Mouse (Mus musculus) heart, adult 2 months (tissue): ENCODE results near the gene Npnt. TPM values are rescaled to one million over a fixed set of nuclear protein-coding genes. Genes with fewer than 3 reads are reported as not detected.

Experiments used
- DNase-seq, 2 experiments: peaks; one replicate each; pipeline ENCODE4 v3.0.0; 2021
- H3K27ac ChIP-seq: fragments of 200-600 bp; 2 replicates; pipeline ENCODE4 v1.8.1; 2022
- H3K27me3 ChIP-seq: fragments of 200-500 bp; 2 replicates; pipeline ENCODE4 v1.6.1; 2012; ENCODE audit warnings: mild to moderate bottlenecking, low read length, inconsistent platforms, mixed read lengths; ENCODE audit not compliant: control insufficient read depth, insufficient read depth
- H3K36me3 ChIP-seq: fragments of 200-500 bp; 2 replicates; pipeline ENCODE4 v1.6.1; 2012; ENCODE audit warnings: low read length, inconsistent platforms; ENCODE audit not compliant: control insufficient read depth, insufficient read depth
- H3K4me1 ChIP-seq: fragments of 200-500 bp; 2 replicates; pipeline ENCODE4 v1.6.1; 2011; ENCODE audit warnings: low read length; ENCODE audit not compliant: control insufficient read depth, insufficient read depth
- H3K4me3 ChIP-seq: fragments of 200-600 bp; 2 replicates; pipeline ENCODE4 v1.8.1; 2022
- H3K79me2 ChIP-seq: fragments of 200-500 bp; replicated peaks from 2 replicates; pipeline ENCODE4 v1.6.1; 2012; ENCODE audit warnings: mild to moderate bottlenecking, inconsistent platforms, low read length, moderate library complexity, mixed read lengths; ENCODE audit not compliant: control insufficient read depth, insufficient read depth
- H3K9ac ChIP-seq: fragments of 200-500 bp; 2 replicates; pipeline ENCODE4 v1.6.1; 2012; ENCODE audit warnings: low read depth, mild to moderate bottlenecking, control low read depth, inconsistent platforms, low read length, mixed read lengths
- CTCF ChIP-seq: fragments of 200-600 bp; IDR thresholded peaks from 2 replicates; pipeline ENCODE4 v1.8.1; 2022; ENCODE audit warnings: antibody characterized with exemption, mild to moderate bottlenecking, moderate library complexity
- EP300 ChIP-seq: fragments of 200-500 bp; IDR thresholded peaks from 2 replicates; pipeline ENCODE4 v1.6.1; 2011; ENCODE audit warnings: low read depth, low read length, control low read depth; ENCODE audit not compliant: insufficient read depth
- POLR2A ChIP-seq: fragments of 200-500 bp; IDR thresholded peaks from 2 replicates; pipeline ENCODE4 v1.6.1; 2011; ENCODE audit warnings: mild to moderate bottlenecking, low read depth, low read length, control low read depth; ENCODE audit not compliant: insufficient read depth
- WGBS: fragments of 180-500 bp; shearing (Covaris S2); methylation state at CpG from one replicate; pipeline ENCODE4 v1.1.7; 2018; 5-methylcytosine and 5-hydroxymethylcytosine counted together
- intact Hi-C: fragments of 180-260 bp; cut with DNase I; formaldehyde crosslinking; loops from one replicate; pipeline ENCODE4 v1.15.1; 2025
- polyA plus RNA-seq: library from polyadenylated mRNA; depleted of rRNA; stranded (reverse); fragments of >200 nt; gene quantifications from 2 replicates; pipeline ENCODE4 v1.2.3, GENCODE M21; 2012
- total RNA-seq, 2 experiments: library from RNA; stranded (reverse); gene quantifications; 2 replicates each; pipeline ENCODE4 v1.2.3; 2021

Npnt gene
- total and polyA plus RNA-seq, 3 experiments: 3.1 to 6.7 (median 4.5) TPM

DNA sequence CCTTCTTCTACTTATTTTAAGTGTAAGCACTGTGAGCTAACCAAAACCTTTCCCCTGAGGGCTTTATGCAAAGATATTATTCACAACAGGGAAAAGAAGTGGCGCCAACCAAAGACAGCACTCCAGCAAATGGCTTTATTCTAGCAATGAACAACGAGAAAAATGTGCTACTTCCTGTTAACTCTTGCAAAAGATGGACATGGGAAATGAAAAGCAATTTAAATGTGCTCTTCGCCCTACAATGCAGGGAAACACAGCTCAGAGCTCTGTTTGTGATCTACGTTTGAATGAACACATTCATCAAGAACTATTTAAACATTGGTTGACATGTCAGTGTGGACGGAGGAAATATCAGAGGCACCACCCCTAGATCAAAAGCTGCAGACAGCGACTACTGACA lies 20.2 kb downstream of the Npnt start:
- Histone ChIP-seq H3K79me2 (no peaks in the 10 kb centered on the region), H3K27me3 (no peaks in the 10 kb centered on the region), H3K4me3 (no peak overlapping the region), H3K4me1 (no peaks in the 10 kb centered on the region), H3K9ac (no peak overlapping the region), H3K27ac (no peak overlapping the region), H3K36me3 (no peaks in the 10 kb centered on the region)
- DNase-seq: no peak
- TF ChIP-seq CTCF: no peak
- no peak for TF ChIP-seq POLR2A
- no peak for TF ChIP-seq EP300
- WGBS: 65% methylated on average over 6 of the region's 6 CpGs
- intact Hi-C loops: no loop called here

DNA sequence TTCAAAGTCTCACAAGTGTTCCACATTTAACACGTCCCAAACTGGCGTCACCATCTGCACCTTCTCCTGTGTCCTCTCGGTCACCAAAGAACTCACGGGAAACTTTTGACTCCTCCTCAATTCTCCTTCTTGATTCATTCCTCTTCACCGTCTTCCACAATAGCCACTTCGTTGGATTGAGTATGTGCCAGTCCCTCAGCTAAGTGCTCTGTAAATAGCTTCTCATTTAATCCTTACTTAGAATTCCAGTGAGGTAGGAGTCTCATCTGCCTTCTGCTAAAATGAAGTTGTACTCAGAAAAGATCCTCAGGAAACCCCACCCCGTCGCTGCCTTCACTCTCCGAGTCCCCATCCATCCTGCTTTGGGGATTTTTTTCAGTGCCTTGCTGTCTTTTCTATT lies 21.9 kb downstream of the Npnt start:
- H3K4me3 ChIP-seq: no peak overlapping the region
- WGBS: 73% methylated on average over 9 of the region's 9 CpGs
- no peak for TF ChIP-seq EP300
- TF ChIP-seq CTCF: no peak
- TF ChIP-seq POLR2A: no peak
- no peaks in the 10 kb centered on the region for H3K4me1 ChIP-seq
- no peak overlapping the region for H3K9ac ChIP-seq
- H3K27me3 ChIP-seq: no peaks in the 10 kb centered on the region
- H3K27ac ChIP-seq: no peak overlapping the region
- intact Hi-C loops: no loop called here
- DNase-seq: no peak
- H3K36me3 ChIP-seq: no peaks in the 10 kb centered on the region
- no peaks in the 10 kb centered on the region for H3K79me2 ChIP-seq

- Histone ChIP-seq H3K27me3 (no peaks in the 10 kb centered on the region), H3K4me3 (no peak overlapping the region), H3K79me2 (no peaks in the 10 kb centered on the region), H3K4me1 (no peaks in the 10 kb centered on the region), H3K36me3 (no peaks in the 10 kb centered on the region), H3K27ac (no peak overlapping the region), H3K9ac (no peak overlapping the region)
- TF ChIP-seq CTCF: no peak
- TF ChIP-seq EP300: no peak
- TF ChIP-seq POLR2A: no peak
- WGBS: 87% methylated on average over 3 of the region's 3 CpGs
- intact Hi-C loops: no loop called here
- no peak for DNase-seq
Observed at GRCm38 (mm10) chr3:132919798-132920197, 30.3 kb downstream of the Npnt start.

DNA sequence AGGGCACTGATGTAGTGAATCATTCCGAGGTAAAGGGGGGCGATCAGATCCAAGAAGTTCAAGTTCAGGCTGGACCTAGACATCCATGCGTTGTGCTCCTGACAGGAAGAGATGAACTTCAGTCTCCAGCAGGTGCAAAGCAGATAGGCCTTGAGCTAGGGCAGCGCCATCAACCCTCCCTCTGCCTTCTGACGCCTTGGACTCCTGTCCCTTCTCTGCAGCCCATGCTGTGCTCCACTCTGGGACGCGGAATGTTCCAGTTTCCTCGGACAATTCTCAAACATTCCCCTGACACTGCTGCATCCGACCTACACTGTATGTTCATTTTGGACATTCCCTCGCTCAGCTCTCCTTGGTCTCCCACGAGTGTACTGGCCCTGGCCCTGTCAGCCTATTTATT lies 30.9 kb downstream of the Npnt start:
- Histone ChIP-seq H3K27me3 (no peaks in the 10 kb centered on the region), H3K4me1 (no peaks in the 10 kb centered on the region), H3K79me2 (no peaks in the 10 kb centered on the region), H3K4me3 (no peak overlapping the region), H3K36me3 (no peaks in the 10 kb centered on the region), H3K9ac (no peak overlapping the region), H3K27ac (no peak overlapping the region)
- TF ChIP-seq EP300: no peak
- TF ChIP-seq POLR2A: no peak
- no peak for TF ChIP-seq CTCF
- DNase-seq: no peak
- 76% methylated on average over 11 of the region's 11 CpGs for WGBS
- intact Hi-C loops: no loop called here

- no peak for DNase-seq
- TF ChIP-seq CTCF: no peak
- no peak for TF ChIP-seq EP300
- no peak for TF ChIP-seq POLR2A
- H3K4me1 ChIP-seq: no peaks in the 10 kb centered on the region
- 88% methylated on average over 9 of the region's 9 CpGs for WGBS
- H3K27ac ChIP-seq: no peak overlapping the region
- no peaks in the 10 kb centered on the region for H3K36me3 ChIP-seq
- H3K27me3 ChIP-seq: no peaks in the 10 kb centered on the region
- H3K9ac ChIP-seq: no peak overlapping the region
- intact Hi-C loops: no loop called here
- H3K79me2 ChIP-seq: no peaks in the 10 kb centered on the region
- H3K4me3 ChIP-seq: no peak overlapping the region
Observed at GRCm38 (mm10) chr3:132917356-132918090, 32.6 kb downstream of the Npnt start.

- H3K36me3 ChIP-seq: no peaks in the 10 kb centered on the region
- WGBS: 75% methylated on average over 9 of the region's 9 CpGs
- intact Hi-C loops: no loop called here
- no peaks in the 10 kb centered on the region for H3K79me2 ChIP-seq
- no peak overlapping the region for H3K4me3 ChIP-seq
- DNase-seq: no peak
- no peaks in the 10 kb centered on the region for H3K4me1 ChIP-seq
- no peak overlapping the region for H3K27ac ChIP-seq
- no peak overlapping the region for H3K9ac ChIP-seq
- no peaks in the 10 kb centered on the region for H3K27me3 ChIP-seq
- no peak for TF ChIP-seq CTCF
- no peak for TF ChIP-seq EP300
- TF ChIP-seq POLR2A: no peak
Observed at GRCm38 (mm10) chr3:132915661-132916060, 34.4 kb downstream of the Npnt start.
